Mouse (Mus musculus): ENCODE results near the gene Grik1. TPM values are rescaled to one million over a fixed set of nuclear protein-coding genes. Genes with fewer than 3 reads are reported as not detected.

Gene Grik1
- polyA plus RNA-seq, 1 experiment from 2014 or later = 14.0 TPM

Other genes starting within 250 kb of the Grik1 start
- not detected in 2 replicates for gene Cldn17, start 216.7 kb upstream of the Grik1 start, polyA plus RNA-seq (2015; fragmentation: Nextera tagmentation; extraction: Ambion mirVana)